Mouse (Mus musculus) myocyte (in vitro differentiated cells): ENCODE results near the gene Hist1h4i. TPM values are rescaled to one million over a fixed set of nuclear protein-coding genes. Genes with fewer than 3 reads are reported as not detected.
"Not testable (repeated sequence)": the region's sequence is repeated elsewhere in the genome, so short reads cannot be mapped to it uniquely, and the experiment has no call there.

ENCODE experiments used
- H3K27me3 ChIP-seq: one replicate; pipeline ENCODE4 v1.6.1; 2011; ENCODE audit not compliant: control insufficient read depth, insufficient read depth, insufficient read length
- H3K36me3 ChIP-seq: one replicate; pipeline ENCODE4 v1.6.1; 2011; ENCODE audit not compliant: control insufficient read depth, insufficient read depth
- H3K4me2 ChIP-seq: one replicate; pipeline ENCODE4 v1.6.1; 2011; ENCODE audit warnings: low read depth, control low read depth
- H3K4me3 ChIP-seq: one replicate; pipeline ENCODE4 v1.5.1; 2011; ENCODE audit warnings: mild to moderate bottlenecking, control low read depth, moderate library complexity
- H3K79me2 ChIP-seq: one replicate; pipeline ENCODE4 v1.6.1; 2011; ENCODE audit not compliant: control insufficient read depth, insufficient read depth
- H3ac ChIP-seq: one replicate; pipeline ENCODE4 v1.6.1; 2011; ENCODE audit not compliant: control insufficient read depth, insufficient read length
- CEBPB ChIP-seq: IDR thresholded peaks from 2 replicates; pipeline ENCODE4 v1.6.1; 2011; ENCODE audit warnings: mild to moderate bottlenecking, moderate library complexity; ENCODE audit not compliant: poor library complexity, insufficient read depth, severe bottlenecking
- E2F4 ChIP-seq: IDR thresholded peaks from one replicate; pipeline ENCODE4 v1.6.1; 2011; ENCODE audit warnings: mild to moderate bottlenecking, control low read depth, moderate library complexity; ENCODE audit not compliant: insufficient read depth
- MAX ChIP-seq: IDR thresholded peaks from one replicate; pipeline ENCODE4 v1.6.1; 2011; ENCODE audit warnings: low read depth, mild to moderate bottlenecking, control low read depth
- MYOD1 ChIP-seq, 3 experiments: IDR thresholded peaks; one replicate each; pipeline ENCODE4 v1.6.1; 2011; ENCODE audit warnings: control low read depth in 2 of 3, low read depth in 2 of 3, mild to moderate bottlenecking in 2 of 3, moderate library complexity in 1 of 3; ENCODE audit not compliant: insufficient read length in 2 of 3, control insufficient read depth in 1 of 3
- MYOG ChIP-seq, 3 experiments: IDR thresholded peaks; one replicate each; pipeline ENCODE4 v1.6.1; 2011; ENCODE audit warnings: control low read depth in 2 of 3, low read depth in 2 of 3, mild to moderate bottlenecking in 2 of 3; ENCODE audit not compliant: insufficient read length in 2 of 3, control insufficient read depth in 1 of 3, insufficient read depth in 1 of 3
- POLR2A ChIP-seq: IDR thresholded peaks from one replicate; pipeline ENCODE4 v1.6.1; 2011; ENCODE audit warnings: low read depth, mild to moderate bottlenecking, control low read depth, moderate library complexity; ENCODE audit not compliant: insufficient read length
- POLR2AphosphoS2 ChIP-seq: IDR thresholded peaks from one replicate; pipeline ENCODE4 v1.6.1; 2011; ENCODE audit warnings: low read depth, control low read depth; ENCODE audit not compliant: insufficient read length
- REST ChIP-seq: IDR thresholded peaks from one replicate; pipeline ENCODE4 v1.6.1; 2011; ENCODE audit warnings: mild to moderate bottlenecking, control low read depth, moderate library complexity; ENCODE audit not compliant: insufficient read depth, insufficient read length
- SRF ChIP-seq: IDR thresholded peaks from one replicate; pipeline ENCODE4 v1.6.1; 2011; ENCODE audit warnings: low read depth; ENCODE audit not compliant: control insufficient read depth, insufficient read length
- TCF12 ChIP-seq: IDR thresholded peaks from one replicate; pipeline ENCODE4 v1.6.1; 2011; ENCODE audit warnings: mild to moderate bottlenecking, control low read depth; ENCODE audit not compliant: poor library complexity, insufficient read depth, severe bottlenecking
- TCF3 ChIP-seq: IDR thresholded peaks from one replicate; pipeline ENCODE4 v1.6.1; 2011; ENCODE audit warnings: low read depth, control low read depth; ENCODE audit not compliant: insufficient read length
- USF1 ChIP-seq: IDR thresholded peaks from one replicate; pipeline ENCODE4 v1.6.1; 2011; ENCODE audit warnings: low read depth, mild to moderate bottlenecking, control low read depth, moderate library complexity
- polyA plus RNA-seq: library from polyadenylated mRNA; unstranded; fragments of >200 nt; fragmentation: generic; extraction: Trizol; gene quantifications from one replicate; pipeline ENCODE4 v1.2.1, GENCODE M21; 2012; ENCODE audit warnings: missing spikeins

The Hist1h4i gene
- polyA plus RNA-seq, 1 experiment: 31.0 TPM

DNA sequence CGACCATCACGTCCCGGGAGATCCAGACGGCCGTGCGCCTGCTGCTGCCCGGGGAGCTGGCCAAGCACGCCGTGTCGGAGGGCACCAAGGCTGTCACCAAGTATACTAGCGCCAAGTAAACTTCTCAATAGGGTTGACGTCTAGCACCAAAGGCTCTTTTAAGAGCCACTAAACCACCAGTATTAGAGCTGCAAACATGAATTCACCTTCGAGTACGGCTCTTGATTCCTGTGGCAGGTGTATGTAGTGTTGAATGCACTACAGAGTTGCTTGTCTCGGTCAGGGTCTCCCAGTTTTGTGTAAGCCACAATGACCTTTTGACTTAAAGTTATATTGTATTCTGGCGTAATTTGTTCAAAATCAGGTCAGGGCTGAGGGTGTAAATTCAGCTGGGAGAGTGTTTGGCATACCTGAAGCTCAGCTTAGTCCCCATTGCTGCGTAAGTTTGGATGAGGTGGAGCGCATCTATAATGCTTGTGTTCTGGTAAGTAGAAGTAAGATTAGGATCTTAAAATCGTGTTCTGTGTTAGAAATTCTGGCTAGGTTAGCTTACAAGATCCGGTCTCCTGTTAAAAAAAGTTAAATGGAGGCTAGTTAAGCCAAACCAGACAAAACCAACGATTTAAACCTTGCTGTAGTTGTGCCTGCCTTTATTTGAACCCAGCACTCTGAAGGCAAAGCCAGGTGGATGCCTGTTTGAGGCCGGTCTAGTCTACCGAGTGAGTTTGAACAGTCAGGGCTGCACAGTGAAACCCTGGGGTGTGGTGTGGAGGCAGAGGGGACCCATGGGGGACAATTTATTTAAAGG lies 4.8 kb downstream of the Hist1h4i start:
- H3K79me2 ChIP-seq: no peaks in the 10 kb centered on the region
- peak overlapping the region; percentile 41 for H3K4me3 ChIP-seq
- H3K27me3 ChIP-seq: no peaks in the 10 kb centered on the region
- H3K4me2 ChIP-seq: peak overlapping the region; percentile 79
- TF ChIP-seq MAX: no peak
- TF ChIP-seq POLR2AphosphoS2: peak; percentile 34
- H3ac ChIP-seq: no peak overlapping the region
- no peaks in the 10 kb centered on the region for H3K36me3 ChIP-seq

DNA sequence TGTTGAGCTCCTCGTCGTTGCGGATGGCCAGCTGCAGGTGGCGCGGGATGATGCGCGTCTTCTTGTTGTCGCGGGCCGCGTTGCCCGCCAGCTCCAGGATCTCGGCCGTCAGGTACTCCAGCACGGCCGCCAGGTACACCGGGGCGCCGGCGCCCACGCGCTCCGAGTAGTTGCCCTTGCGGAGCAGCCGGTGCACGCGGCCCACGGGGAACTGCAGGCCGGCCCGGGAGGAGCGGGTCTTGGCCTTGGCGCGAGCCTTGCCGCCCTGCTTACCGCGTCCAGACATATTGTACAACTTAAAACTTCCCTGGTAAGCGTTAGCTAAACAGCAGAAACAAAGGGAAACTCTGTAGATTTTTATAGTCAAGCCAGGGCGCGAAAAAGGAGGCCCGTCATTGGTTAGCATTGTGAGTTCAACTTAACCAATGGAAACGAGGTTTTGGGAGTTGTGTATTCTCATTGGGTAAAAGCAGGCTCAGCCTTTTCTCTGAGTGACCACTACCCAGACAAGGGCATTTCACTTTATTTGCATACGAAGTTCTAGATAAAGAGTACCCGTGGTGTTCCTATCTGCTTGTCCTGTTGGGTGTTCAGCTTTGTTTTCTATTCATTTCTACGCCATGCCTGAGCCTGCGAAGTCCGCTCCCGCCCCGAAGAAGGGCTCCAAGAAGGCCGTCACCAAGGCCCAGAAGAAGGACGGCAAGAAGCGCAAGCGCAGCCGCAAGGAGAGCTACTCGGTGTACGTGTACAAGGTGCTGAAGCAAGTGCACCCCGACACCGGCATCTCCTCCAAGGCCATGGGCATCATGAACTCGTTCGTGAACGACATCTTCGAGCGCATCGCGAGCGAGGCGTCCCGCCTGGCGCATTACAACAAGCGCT lies 5.7 kb downstream of the Hist1h4i start, which contains the start of the genes Hist1h2ah and Hist1h2bk:
TSS of gene Hist1h2ah (minus strand) at position 302 of the 882 bp plus-strand sequence.
TSS of gene Hist1h2bk (plus strand) at position 604 of the 882 bp plus-strand sequence.
- Histone ChIP-seq H3K4me3 (peak within 1 kb of the TSS; percentile 41), H3K4me2 (peak within 1 kb of the TSS; percentile 96)
- not testable (repeated sequence) for H3ac ChIP-seq, H3K36me3 ChIP-seq, H3K79me2 ChIP-seq, H3K27me3 ChIP-seq
- TF ChIP-seq E2F4: peak; percentile 97
- peak; percentile 75 for TF ChIP-seq POLR2AphosphoS2
- TF ChIP-seq POLR2A: peak; percentile 73

- H3K79me2 ChIP-seq: no peaks in the 10 kb centered on the region
- H3K27me3 ChIP-seq: no peaks in the 10 kb centered on the region
- TF ChIP-seq MYOG (IDR thresholded peaks at IDR 0.05; ENCODE audit: control insufficient read depth in 1 of 3, insufficient read depth in 1 of 3, insufficient read length in 2 of 3, low read depth in 2 of 3): no peak
- TF ChIP-seq TCF12: no peak
- TF ChIP-seq POLR2A: peak; percentile 12
- TF ChIP-seq MYOD1 (IDR thresholded peaks at IDR 0.05; ENCODE audit: control insufficient read depth in 1 of 3, insufficient read length in 2 of 3, low read depth in 2 of 3): no peak
- no peak for TF ChIP-seq E2F4
- no peak for TF ChIP-seq TCF3
- TF ChIP-seq SRF: no peak
- no peak for TF ChIP-seq MAX
- no peak for TF ChIP-seq POLR2AphosphoS2
- peak; percentile 55 for TF ChIP-seq USF1
- H3K4me3 ChIP-seq: peak overlapping the region; percentile 41
- no peak overlapping the region for H3ac ChIP-seq
- no peaks in the 10 kb centered on the region for H3K36me3 ChIP-seq
- H3K4me2 ChIP-seq: peak overlapping the region; percentile 96
Observed at GRCm38 (mm10) chr13:22034443-22035266, 6.5 kb downstream of the Hist1h4i start.

DNA sequence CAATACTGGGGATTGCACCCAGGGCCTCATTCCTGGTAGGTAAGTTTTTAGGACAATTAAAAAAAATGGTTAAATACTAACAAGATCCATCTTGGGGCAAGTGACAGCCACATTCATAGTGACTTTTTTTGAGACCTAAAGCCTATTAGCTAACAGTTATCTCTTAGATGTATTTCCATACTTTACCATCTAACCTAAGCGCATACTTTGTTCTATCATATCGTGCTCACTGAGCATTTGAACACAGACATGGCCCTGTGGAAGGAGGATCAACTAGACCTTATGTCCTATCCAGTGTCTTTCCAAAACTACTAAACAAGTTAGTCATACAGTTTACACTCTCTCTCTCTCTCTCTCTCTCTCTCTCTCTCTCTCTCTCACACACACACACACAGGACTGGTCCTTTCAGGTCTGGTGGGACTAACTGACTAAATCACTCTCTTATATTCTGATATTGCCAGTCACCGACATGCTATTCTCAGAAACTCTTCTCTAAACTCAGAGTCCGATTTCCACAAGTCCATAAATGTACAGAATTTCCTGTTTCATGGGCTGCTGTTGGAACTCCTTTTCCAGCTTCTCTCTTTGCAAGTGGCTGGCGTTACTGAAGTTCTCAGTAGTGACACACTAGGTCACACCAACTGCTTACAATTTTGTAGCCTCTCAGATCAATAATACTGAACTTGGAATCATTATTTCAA lies 7.3 kb downstream of the Hist1h4i start:
- no peak for TF ChIP-seq TCF12
- no peak for TF ChIP-seq USF1
- TF ChIP-seq POLR2A: no peak
- no peak for TF ChIP-seq CEBPB
- TF ChIP-seq POLR2AphosphoS2: no peak
- TF ChIP-seq MYOG (IDR thresholded peaks at IDR 0.05; ENCODE audit: control insufficient read depth in 1 of 3, insufficient read depth in 1 of 3, insufficient read length in 2 of 3, low read depth in 2 of 3): no peak
- no peak for TF ChIP-seq MAX
- TF ChIP-seq REST: no peak
- no peak for TF ChIP-seq TCF3
- no peak for TF ChIP-seq SRF
- no peak for TF ChIP-seq MYOD1 (IDR thresholded peaks at IDR 0.05; ENCODE audit: control insufficient read depth in 1 of 3, insufficient read length in 2 of 3, low read depth in 2 of 3)
- no peak for TF ChIP-seq E2F4
- Histone ChIP-seq H3K27me3 (no peaks in the 10 kb centered on the region), H3ac (no peak overlapping the region), H3K4me3 (peak overlapping the region; percentile 41), H3K4me2 (peak overlapping the region; percentile 96), H3K36me3 (no peaks in the 10 kb centered on the region), H3K79me2 (no peaks in the 10 kb centered on the region)
